Comparison of ENCODE assay signal across 20 mouse cellular contexts in the genomic region with DNA sequence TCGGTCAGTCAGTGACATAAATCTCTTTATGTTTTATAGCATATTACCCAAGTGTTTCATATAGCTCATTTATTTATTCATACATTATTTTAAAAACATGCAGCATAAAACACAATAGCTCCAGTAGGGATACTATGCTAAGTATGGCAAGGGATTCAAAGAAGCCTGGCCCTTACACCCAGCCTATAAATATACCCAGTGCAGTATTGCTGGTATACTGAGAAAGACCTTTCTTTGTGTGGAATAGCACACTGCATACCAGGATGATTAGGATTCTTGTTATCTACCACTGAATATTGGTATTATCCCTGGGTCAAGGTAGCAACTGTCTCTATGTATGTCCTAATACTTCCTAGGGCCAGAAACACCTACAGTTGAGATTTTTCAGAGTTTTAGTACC.
"Had no signal": no experiment of that assay in that cellular context is flagged by ENCODE, and none has a peak within 500 bp of the region (broad histone marks: within the 10 kb centered on the region; RNA-seq: fewer than 3 reads in every experiment).

No protein-coding gene starts in this region.

- DNase-seq: lung, adult 18-20 months; lung, embryonic 14.5 days; lung, postnatal 10 days; lung, postnatal 4 days; retina, postnatal 1 day; right cerebral cortex, adult 18-20 months; right cerebral cortex, postnatal 25 days; right cerebral cortex, postnatal 4 days; spleen, adult 18-20 months; thymus, adult 2 months; thymus, postnatal 25 days; thymus, postnatal 4 days had no signal

- H3K36me3 ChIP-seq: liver, embryonic 12.5 days; midbrain, embryonic 10.5 days; midbrain, embryonic 13.5 days; midbrain, embryonic 15.5 days; stomach, embryonic 15.5 days had no signal

- H3K27ac ChIP-seq: liver, embryonic 12.5 days; liver, embryonic 14.5 days; midbrain, embryonic 10.5 days; midbrain, embryonic 13.5 days; midbrain, embryonic 15.5 days; stomach, embryonic 15.5 days; stomach, postnatal 0 days had no signal

- H3K4me2 ChIP-seq: liver, embryonic 12.5 days; lung, embryonic 14.5 days; midbrain, embryonic 13.5 days; midbrain, embryonic 15.5 days; stomach, embryonic 15.5 days had no signal

- ATAC-seq: liver, embryonic 12.5 days; midbrain, embryonic 13.5 days; midbrain, embryonic 15.5 days had no signal

- H3K9ac ChIP-seq: liver, embryonic 12.5 days; liver, embryonic 14.5 days; lung, embryonic 14.5 days; midbrain, embryonic 13.5 days; midbrain, embryonic 15.5 days; stomach, embryonic 15.5 days had no signal

- H3K27me3 ChIP-seq: liver, embryonic 12.5 days; midbrain, embryonic 13.5 days; midbrain, embryonic 15.5 days; stomach, embryonic 15.5 days had no signal

- H3K4me1 ChIP-seq: liver, embryonic 12.5 days; midbrain, embryonic 10.5 days; midbrain, embryonic 13.5 days; midbrain, embryonic 15.5 days; stomach, embryonic 15.5 days had no signal

- H3K4me3 ChIP-seq: liver, embryonic 12.5 days; midbrain, embryonic 10.5 days; midbrain, embryonic 13.5 days; midbrain, embryonic 15.5 days; myocyte; stomach, embryonic 15.5 days had no signal

- H3K9me3 ChIP-seq: liver, embryonic 12.5 days; midbrain, embryonic 10.5 days; midbrain, embryonic 13.5 days; midbrain, embryonic 15.5 days; stomach, embryonic 15.5 days had no signal
